Mouse (Mus musculus): ENCODE measurements around the gene Zfp146. TPM values are rescaled to one million over a fixed set of nuclear protein-coding genes. Genes with fewer than 3 reads are reported as not detected.

Zfp146 gene
- polyA plus RNA-seq, 1 experiment = 22.9 TPM

- TF ChIP-seq CTCF (IDR thresholded peaks at IDR 0.05; ENCODE audit: low read depth, low read length) (no peak), POLR2A (IDR thresholded peaks at IDR 0.05; ENCODE audit: borderline replicate concordance, low read depth, low read length) (no peak)
- no peaks in the 10 kb centered on the region for H3K4me1 ChIP-seq (ENCODE audit: control insufficient read depth, insufficient read depth, low read length)
- no peak overlapping the region for H3K4me3 ChIP-seq (ENCODE audit: insufficient read depth, low read length)
- no peak overlapping the region for H3K27ac ChIP-seq (ENCODE audit: insufficient read depth, low read depth, low read length)
Measured at GRCm38 (mm10) chr7:30176474-30176873, 6.9 kb upstream of the Zfp146 start.

DNA sequence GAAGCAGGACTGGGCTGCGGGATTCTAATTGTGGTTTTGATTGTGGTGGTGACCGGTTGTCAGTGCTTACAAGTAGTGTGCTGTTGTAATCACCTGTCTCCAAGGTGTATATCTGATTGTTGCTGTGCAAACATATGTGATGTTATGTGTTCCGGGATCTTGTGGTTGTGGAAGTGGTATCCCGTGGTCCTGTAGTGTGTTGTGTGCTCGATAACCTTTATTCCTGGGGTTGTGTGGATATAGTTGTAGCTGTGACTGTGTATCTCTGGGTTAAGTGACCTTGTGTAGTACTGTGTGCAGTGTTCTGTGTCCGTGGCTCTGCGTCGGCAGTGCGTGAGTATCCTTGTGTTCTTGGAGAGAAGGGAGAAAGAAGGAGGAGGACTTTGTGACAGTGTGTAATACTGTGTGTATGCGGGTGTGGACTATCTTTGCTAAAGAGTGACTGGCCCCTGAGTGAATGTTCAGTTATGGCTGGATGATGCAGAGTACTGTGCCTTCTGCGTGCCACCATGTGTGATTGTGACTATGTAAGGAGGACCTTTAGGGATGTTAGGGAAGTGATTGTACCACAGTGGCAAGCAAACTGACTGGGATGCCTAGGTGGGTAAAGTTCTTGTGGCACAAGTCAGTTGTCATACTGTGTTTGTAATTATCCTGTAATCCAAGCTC lies 867 bp upstream of the Zfp146 start:
- Histone ChIP-seq H3K4me3 (ENCODE audit: insufficient read depth, low read length) (peak overlapping the region; percentile 95), H3K4me1 (ENCODE audit: control insufficient read depth, insufficient read depth, low read length) (peaks cover 5% of the 10 kb centered on the region; the same call in 1 of the 2 replicates), H3K27ac (ENCODE audit: insufficient read depth, low read depth, low read length) (no peak overlapping the region)
- TF ChIP-seq CTCF (IDR thresholded peaks at IDR 0.05; ENCODE audit: low read depth, low read length) = no peak
- TF ChIP-seq POLR2A (IDR thresholded peaks at IDR 0.05; ENCODE audit: borderline replicate concordance, low read depth, low read length) = no peak

DNA sequence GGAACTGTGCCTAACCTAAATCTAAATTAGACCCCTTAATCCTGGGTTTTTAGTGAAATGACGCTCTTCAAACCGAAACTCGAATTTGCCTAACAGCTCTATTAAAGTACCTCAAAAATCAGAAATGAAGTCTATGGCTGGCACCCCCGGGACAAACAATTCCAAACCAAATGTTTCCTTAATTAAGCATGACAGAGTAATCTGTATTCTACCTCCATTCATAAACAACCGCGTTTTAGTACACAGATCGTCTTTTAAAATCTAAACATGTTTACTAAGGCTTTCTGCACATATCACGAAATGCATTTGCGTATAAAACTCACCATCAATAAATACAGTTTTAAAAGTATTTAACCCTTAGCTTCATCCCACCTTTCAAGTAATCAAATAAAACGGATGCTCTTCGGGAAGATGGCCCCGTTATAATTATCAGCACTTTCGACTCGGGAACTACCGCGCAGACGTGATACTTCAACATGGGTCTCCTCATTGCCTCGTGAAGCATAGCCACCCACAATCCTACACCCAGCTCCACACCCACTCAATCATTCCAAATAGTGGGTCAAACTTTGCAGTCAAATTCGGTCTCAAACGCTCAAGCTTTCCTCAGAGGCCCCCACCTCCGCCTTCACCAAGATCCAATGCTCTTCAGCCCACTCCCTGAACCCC lies 502 bp downstream of the Zfp146 start:
- Histone ChIP-seq H3K4me3 (ENCODE audit: insufficient read depth, low read length) (peak overlapping the region; percentile 95), H3K27ac (ENCODE audit: insufficient read depth, low read depth, low read length) (peak overlapping the region; percentile 65), H3K4me1 (ENCODE audit: control insufficient read depth, insufficient read depth, low read length) (peaks cover 5% of the 10 kb centered on the region; the same call in 1 of the 2 replicates)
- TF ChIP-seq CTCF (IDR thresholded peaks at IDR 0.05; ENCODE audit: low read depth, low read length) (no peak), POLR2A (IDR thresholded peaks at IDR 0.05; ENCODE audit: borderline replicate concordance, low read depth, low read length) (no peak)

GRCm38 (mm10) chr7:30164745-30165144 lies 4.8 kb downstream of the Zfp146 start:
- no peak overlapping the region for H3K4me3 ChIP-seq (ENCODE audit: insufficient read depth, low read length)
- no peak overlapping the region for H3K27ac ChIP-seq (ENCODE audit: insufficient read depth, low read depth, low read length)
- no peak for TF ChIP-seq CTCF (IDR thresholded peaks at IDR 0.05; ENCODE audit: low read depth, low read length)
- no peak for TF ChIP-seq POLR2A (IDR thresholded peaks at IDR 0.05; ENCODE audit: borderline replicate concordance, low read depth, low read length)
- 0 out of 2 replicates have a peak, but pooled peaks cover 2% of the 10 kb centered on the region for H3K4me1 ChIP-seq (ENCODE audit: control insufficient read depth, insufficient read depth, low read length)

DNA sequence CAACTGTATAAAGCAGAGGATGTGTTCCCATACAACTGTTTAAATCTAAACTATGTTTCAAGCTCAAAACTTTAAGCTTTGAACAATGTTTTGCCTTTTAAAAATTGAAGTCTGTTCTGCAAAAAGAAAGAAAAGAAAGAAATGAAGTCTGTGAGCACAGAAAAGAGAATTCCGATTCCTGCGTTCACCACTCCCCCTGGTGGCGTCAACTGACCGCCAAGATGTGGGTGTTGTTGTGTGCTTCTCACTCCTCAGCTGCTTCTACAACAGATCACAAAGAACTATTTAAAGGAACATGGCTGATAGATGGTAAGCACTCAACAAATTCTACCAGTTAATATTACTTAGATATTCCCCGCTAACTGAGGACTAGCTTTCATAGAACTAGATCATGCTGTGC lies 6.4 kb downstream of the Zfp146 start:
- Histone ChIP-seq H3K4me1 (ENCODE audit: control insufficient read depth, insufficient read depth, low read length) (0 out of 2 replicates have a peak, but pooled peaks cover under 1% of the 10 kb centered on the region), H3K27ac (ENCODE audit: insufficient read depth, low read depth, low read length) (no peak overlapping the region), H3K4me3 (ENCODE audit: insufficient read depth, low read length) (no peak overlapping the region)
- TF ChIP-seq POLR2A (IDR thresholded peaks at IDR 0.05; ENCODE audit: borderline replicate concordance, low read depth, low read length) (no peak), CTCF (IDR thresholded peaks at IDR 0.05; ENCODE audit: low read depth, low read length) (no peak)

- Histone ChIP-seq H3K4me1 (ENCODE audit: control insufficient read depth, insufficient read depth, low read length) (no peaks in the 10 kb centered on the region), H3K27ac (ENCODE audit: insufficient read depth, low read depth, low read length) (no peak overlapping the region), H3K4me3 (ENCODE audit: insufficient read depth, low read length) (no peak overlapping the region)
- TF ChIP-seq CTCF (IDR thresholded peaks at IDR 0.05; ENCODE audit: low read depth, low read length) = no peak
- TF ChIP-seq POLR2A (IDR thresholded peaks at IDR 0.05; ENCODE audit: borderline replicate concordance, low read depth, low read length) = no peak
Measured at GRCm38 (mm10) chr7:30155507-30155906, 14.0 kb downstream of the Zfp146 start.

GRCm38 (mm10) chr7:30154040-30154439 lies 15.5 kb downstream of the Zfp146 start:
- H3K4me1 ChIP-seq (ENCODE audit: control insufficient read depth, insufficient read depth, low read length) = no peaks in the 10 kb centered on the region
- no peak overlapping the region for H3K27ac ChIP-seq (ENCODE audit: insufficient read depth, low read depth, low read length)
- TF ChIP-seq CTCF (IDR thresholded peaks at IDR 0.05; ENCODE audit: low read depth, low read length) = no peak
- TF ChIP-seq POLR2A (IDR thresholded peaks at IDR 0.05; ENCODE audit: borderline replicate concordance, low read depth, low read length) = no peak
- H3K4me3 ChIP-seq (ENCODE audit: insufficient read depth, low read length) = no peak overlapping the region

DNA sequence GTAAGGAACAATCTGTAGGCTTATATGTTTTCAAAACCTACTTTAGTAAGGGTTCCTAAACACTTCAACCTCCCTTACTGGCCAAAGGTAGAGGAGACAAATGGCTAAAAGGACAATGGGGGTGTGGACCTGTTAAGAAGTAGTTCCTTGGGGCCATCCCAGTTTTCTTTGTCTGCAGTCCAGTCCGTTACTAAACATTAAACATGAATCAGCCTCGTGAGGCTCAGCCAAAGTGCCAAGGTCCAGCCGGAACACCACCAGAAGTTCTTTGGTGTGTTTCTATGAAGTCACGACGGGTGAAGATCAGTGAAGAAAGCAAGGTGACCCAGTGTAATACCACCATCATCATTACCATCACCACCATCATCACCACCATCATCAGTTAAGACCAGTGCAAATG lies 22.5 kb downstream of the Zfp146 start:
- Histone ChIP-seq H3K27ac (ENCODE audit: insufficient read depth, low read depth, low read length) (no peak overlapping the region), H3K4me3 (ENCODE audit: insufficient read depth, low read length) (no peak overlapping the region), H3K4me1 (ENCODE audit: control insufficient read depth, insufficient read depth, low read length) (no peaks in the 10 kb centered on the region)
- TF ChIP-seq CTCF (IDR thresholded peaks at IDR 0.05; ENCODE audit: low read depth, low read length) (no peak), POLR2A (IDR thresholded peaks at IDR 0.05; ENCODE audit: borderline replicate concordance, low read depth, low read length) (no peak)

- Histone ChIP-seq H3K4me1 (ENCODE audit: control insufficient read depth, insufficient read depth, low read length) (no peaks in the 10 kb centered on the region), H3K27ac (ENCODE audit: insufficient read depth, low read depth, low read length) (no peak overlapping the region), H3K4me3 (ENCODE audit: insufficient read depth, low read length) (peak overlapping the region; percentile 44)
- TF ChIP-seq CTCF (IDR thresholded peaks at IDR 0.05; ENCODE audit: low read depth, low read length) = no peak
- no peak for TF ChIP-seq POLR2A (IDR thresholded peaks at IDR 0.05; ENCODE audit: borderline replicate concordance, low read depth, low read length)
Measured at GRCm38 (mm10) chr7:30143555-30144209, 25.9 kb downstream of the Zfp146 start.

GRCm38 (mm10) chr7:30143170-30143554 lies 26.4 kb downstream of the Zfp146 start:
- Histone ChIP-seq H3K4me1 (ENCODE audit: control insufficient read depth, insufficient read depth, low read length) (no peaks in the 10 kb centered on the region), H3K4me3 (ENCODE audit: insufficient read depth, low read length) (peak overlapping the region; percentile 44), H3K27ac (ENCODE audit: insufficient read depth, low read depth, low read length) (no peak overlapping the region)
- no peak for TF ChIP-seq POLR2A (IDR thresholded peaks at IDR 0.05; ENCODE audit: borderline replicate concordance, low read depth, low read length)

All from bone marrow macrophage, adult 2 months (primary cell).